Mouse (Mus musculus): ENCODE data around the gene Gm7271. TPM values are rescaled to one million over a fixed set of nuclear protein-coding genes. Genes with fewer than 3 reads are reported as not detected.

The Gm7271 gene
- not detected in 2 replicates for polyA plus RNA-seq (2014; fragmentation: Nextera tagmentation; extraction: Ambion mirVana)

DNA sequence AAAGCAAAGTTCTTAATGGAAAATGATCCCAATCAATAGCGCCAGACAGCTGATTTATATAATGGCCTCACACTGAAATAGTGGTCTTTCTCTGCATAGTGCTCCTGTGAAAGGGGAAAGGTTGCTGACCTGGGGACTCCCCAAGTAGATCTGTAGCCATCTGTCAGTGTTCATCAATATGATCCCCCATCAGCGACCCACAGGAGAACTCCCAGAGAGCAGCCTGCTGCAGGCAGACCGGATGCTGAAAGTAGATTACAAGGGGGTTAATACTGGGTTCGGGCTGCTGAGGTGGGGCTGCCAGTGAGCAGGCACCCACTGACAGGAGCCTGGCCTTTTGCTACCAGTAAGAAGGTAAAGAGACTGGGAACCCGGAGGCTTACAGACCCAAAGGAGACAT, at the start of gene Gm7271:
Gm7271 (plus strand) TSS at position 230 of the 400 bp plus-strand sequence.
- TF ChIP-seq CTCF (IDR thresholded peaks at IDR 0.05; ENCODE audit: low read depth) = no peak
- Histone ChIP-seq H3K36me3 (ENCODE audit: insufficient read depth) (no peaks in the 10 kb centered on the region), H3K4me3 (ENCODE audit: low read depth, low read length) (no peak within 1 kb of the TSS), H3K27ac (ENCODE audit: low read depth) (no peak within 1 kb of the TSS), H3K27me3 (ENCODE audit: insufficient read depth, low read length) (no peaks in the 10 kb centered on the region), H3K9me3 (ENCODE audit: low read depth, low read length) (no peaks in the 10 kb centered on the region), H3K9ac (no peak within 1 kb of the TSS), H3K4me2 (no peak within 1 kb of the TSS), H3K4me1 (ENCODE audit: insufficient read depth) (no peaks in the 10 kb centered on the region)
- DNase-seq = no peak
- no peak for ATAC-seq (ENCODE audit: insufficient read depth)
- 48% methylated on average over 5 of the region's 5 CpGs for WGBS

DNA sequence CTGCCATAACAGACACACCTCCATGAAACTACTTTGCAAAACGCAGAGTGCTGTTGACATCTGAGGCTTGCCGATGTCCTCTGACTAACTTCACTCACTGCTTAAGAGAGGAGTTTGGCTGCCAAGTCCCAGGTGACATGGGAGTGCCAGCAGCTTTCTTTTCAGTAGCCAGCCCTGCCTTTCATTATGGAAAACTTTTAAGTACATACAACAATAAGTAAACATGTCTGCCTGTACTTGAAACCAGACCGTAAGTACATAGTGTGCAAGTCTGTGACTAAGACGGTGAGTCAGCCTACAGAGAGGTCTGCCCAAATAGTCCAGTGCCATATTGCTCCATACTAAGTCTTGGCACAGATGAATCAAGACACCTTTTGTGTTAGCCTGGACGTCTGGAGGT, 46.7 kb upstream of the Gm7271 start:
- Histone ChIP-seq H3K9me3 (ENCODE audit: low read depth, low read length) (no peaks in the 10 kb centered on the region), H3K4me1 (ENCODE audit: insufficient read depth) (no peaks in the 10 kb centered on the region), H3K4me3 (ENCODE audit: low read depth, low read length) (no peak overlapping the region), H3K36me3 (ENCODE audit: insufficient read depth) (no peaks in the 10 kb centered on the region), H3K9ac (no peak overlapping the region), H3K4me2 (no peak overlapping the region), H3K27me3 (ENCODE audit: insufficient read depth, low read length) (no peaks in the 10 kb centered on the region), H3K27ac (ENCODE audit: low read depth) (no peak overlapping the region)
- peak; percentile 25 for DNase-seq
- peak; percentile 87 for ATAC-seq (ENCODE audit: insufficient read depth)
- 63% methylated on average over 5 of the region's 5 CpGs for WGBS
- TF ChIP-seq CTCF (IDR thresholded peaks at IDR 0.05; ENCODE audit: low read depth) = no peak

DNA sequence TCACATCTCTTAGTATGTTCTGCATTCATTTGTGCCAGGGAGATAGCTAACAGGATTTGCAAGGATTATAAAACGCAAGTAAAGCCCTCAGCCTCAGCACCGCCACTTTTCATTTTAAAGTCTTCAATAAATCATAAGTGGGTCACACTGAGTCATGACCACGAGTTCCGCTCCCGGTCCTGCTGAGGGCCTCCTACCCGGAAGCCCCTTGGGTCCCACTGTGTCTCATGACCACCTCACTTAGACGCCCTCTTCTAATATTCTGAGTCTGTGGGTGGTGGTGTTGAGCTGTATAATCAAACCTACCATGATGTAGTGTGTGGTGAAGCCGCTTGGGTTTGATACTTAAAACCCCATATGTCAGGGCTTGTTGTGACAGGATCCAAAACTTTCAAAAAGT, 46.1 kb upstream of the Gm7271 start:
- no peaks in the 10 kb centered on the region for H3K9me3 ChIP-seq (ENCODE audit: low read depth, low read length)
- DNase-seq = no peak
- H3K4me2 ChIP-seq = no peak overlapping the region
- no peak overlapping the region for H3K4me3 ChIP-seq (ENCODE audit: low read depth, low read length)
- no peak for ATAC-seq (ENCODE audit: insufficient read depth)
- no peak overlapping the region for H3K9ac ChIP-seq
- no peaks in the 10 kb centered on the region for H3K4me1 ChIP-seq (ENCODE audit: insufficient read depth)
- no peaks in the 10 kb centered on the region for H3K36me3 ChIP-seq (ENCODE audit: insufficient read depth)
- no peak for TF ChIP-seq CTCF (IDR thresholded peaks at IDR 0.05; ENCODE audit: low read depth)
- H3K27ac ChIP-seq (ENCODE audit: low read depth) = no peak overlapping the region
- H3K27me3 ChIP-seq (ENCODE audit: insufficient read depth, low read length) = no peaks in the 10 kb centered on the region
- WGBS = 83% methylated on average over 8 of the region's 8 CpGs

DNA sequence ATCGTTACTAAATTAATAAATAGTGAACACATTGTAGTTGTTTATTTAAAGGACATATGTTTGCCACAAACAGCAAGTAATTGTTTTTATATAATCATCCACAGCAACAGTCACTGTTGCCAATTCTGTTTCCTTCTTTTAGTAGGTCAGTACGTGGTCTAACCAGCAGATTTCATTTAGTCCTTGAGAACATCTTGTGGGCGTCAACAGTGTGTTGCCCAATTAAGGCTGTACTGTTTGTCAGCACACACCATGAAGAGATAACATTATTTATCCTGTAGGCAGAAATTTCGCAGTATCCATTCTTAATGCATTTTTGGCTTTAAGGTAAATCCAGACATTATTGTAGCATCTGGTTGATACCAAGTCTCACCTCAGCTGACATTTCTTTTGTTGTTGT, 42.4 kb upstream of the Gm7271 start:
- Histone ChIP-seq H3K36me3 (ENCODE audit: insufficient read depth) (no peaks in the 10 kb centered on the region), H3K27me3 (ENCODE audit: insufficient read depth, low read length) (no peaks in the 10 kb centered on the region), H3K9me3 (ENCODE audit: low read depth, low read length) (no peaks in the 10 kb centered on the region), H3K4me2 (no peak overlapping the region), H3K27ac (ENCODE audit: low read depth) (no peak overlapping the region), H3K4me1 (ENCODE audit: insufficient read depth) (no peaks in the 10 kb centered on the region), H3K9ac (no peak overlapping the region), H3K4me3 (ENCODE audit: low read depth, low read length) (no peak overlapping the region)
- ATAC-seq (ENCODE audit: insufficient read depth) (peak; percentile 67), DNase-seq (peak; percentile 60)
- no peak for TF ChIP-seq CTCF (IDR thresholded peaks at IDR 0.05; ENCODE audit: low read depth)
- WGBS = 44% methylated on average over 4 of the region's 4 CpGs

DNA sequence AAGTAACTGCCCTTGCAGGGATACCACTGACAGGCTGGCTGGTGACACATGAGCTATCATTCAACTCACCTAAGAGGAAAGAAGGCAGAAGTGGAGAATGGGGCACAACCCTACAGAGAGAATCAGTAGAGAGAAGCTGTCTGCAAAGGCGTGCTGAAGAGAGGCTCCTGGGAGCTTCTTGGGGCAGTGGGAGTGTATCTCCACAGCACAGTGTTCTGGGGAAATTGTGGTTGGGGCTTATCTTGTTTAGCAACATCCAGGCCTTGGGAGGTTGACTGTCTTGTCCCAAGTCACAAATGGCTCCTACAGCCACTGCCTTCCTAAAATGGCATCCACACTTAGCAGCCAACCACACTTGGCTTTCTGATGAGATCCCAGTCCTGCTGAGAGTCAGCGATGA, 8.9 kb upstream of the Gm7271 start:
- Histone ChIP-seq H3K27me3 (ENCODE audit: insufficient read depth, low read length) (no peaks in the 10 kb centered on the region), H3K36me3 (ENCODE audit: insufficient read depth) (no peaks in the 10 kb centered on the region), H3K9ac (no peak overlapping the region), H3K9me3 (ENCODE audit: low read depth, low read length) (no peaks in the 10 kb centered on the region), H3K4me2 (no peak overlapping the region), H3K27ac (ENCODE audit: low read depth) (no peak overlapping the region), H3K4me1 (ENCODE audit: insufficient read depth) (no peaks in the 10 kb centered on the region), H3K4me3 (ENCODE audit: low read depth, low read length) (no peak overlapping the region)
- 75% methylated on average over 2 of the region's 2 CpGs for WGBS
- TF ChIP-seq CTCF (IDR thresholded peaks at IDR 0.05; ENCODE audit: low read depth) = no peak
- ATAC-seq (ENCODE audit: insufficient read depth) = no peak
- no peak for DNase-seq

DNA sequence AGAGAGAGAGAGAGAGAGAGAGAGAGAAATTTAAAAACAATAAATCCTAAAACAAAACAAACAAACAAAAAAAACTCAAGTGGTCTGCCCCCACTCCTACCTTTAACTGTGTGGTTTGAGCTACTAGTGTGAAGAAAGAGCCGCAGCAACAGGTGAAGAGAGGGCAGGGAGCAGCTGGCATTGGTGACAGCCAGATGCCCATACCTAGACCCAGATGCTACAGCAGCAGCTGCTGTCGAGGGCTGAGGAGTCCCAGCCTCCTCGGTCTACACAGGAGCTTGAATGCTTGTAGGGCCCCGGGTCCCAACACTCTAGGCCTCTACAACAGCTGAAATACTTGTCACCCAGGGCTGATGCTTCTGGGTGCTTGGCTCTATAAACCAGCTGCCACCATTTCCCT, 7.0 kb upstream of the Gm7271 start:
- 53% methylated on average over 4 of the region's 4 CpGs for WGBS
- Histone ChIP-seq H3K4me1 (ENCODE audit: insufficient read depth) (no peaks in the 10 kb centered on the region), H3K9ac (no peak overlapping the region), H3K27me3 (ENCODE audit: insufficient read depth, low read length) (no peaks in the 10 kb centered on the region), H3K27ac (ENCODE audit: low read depth) (no peak overlapping the region), H3K4me3 (ENCODE audit: low read depth, low read length) (no peak overlapping the region), H3K4me2 (no peak overlapping the region), H3K9me3 (ENCODE audit: low read depth, low read length) (no peaks in the 10 kb centered on the region), H3K36me3 (ENCODE audit: insufficient read depth) (no peaks in the 10 kb centered on the region)
- DNase-seq (no peak), ATAC-seq (ENCODE audit: insufficient read depth) (no peak)
- no peak for TF ChIP-seq CTCF (IDR thresholded peaks at IDR 0.05; ENCODE audit: low read depth)

DNA sequence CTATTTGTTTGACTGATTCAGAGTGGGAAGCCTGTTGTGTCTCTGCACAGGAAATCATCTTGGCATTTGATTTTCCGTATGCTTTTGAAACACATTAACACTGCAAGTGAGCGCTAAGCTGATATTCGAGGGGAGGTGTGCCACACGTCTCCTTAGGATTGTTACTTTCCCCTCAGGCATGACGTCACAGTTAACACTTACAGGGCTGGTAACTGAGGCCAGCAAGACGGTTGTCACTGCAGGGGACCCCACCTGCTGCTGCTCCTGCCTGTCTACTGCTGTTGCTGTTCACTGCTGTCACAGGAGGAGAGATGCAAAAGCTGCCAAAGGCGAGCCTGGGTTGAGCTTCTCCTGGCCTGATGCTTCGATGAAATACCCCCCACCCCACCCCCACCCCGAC, 6.1 kb upstream of the Gm7271 start:
- WGBS = 29% methylated on average over 9 of the region's 9 CpGs
- DNase-seq (no peak), ATAC-seq (ENCODE audit: insufficient read depth) (no peak)
- Histone ChIP-seq H3K9ac (no peak overlapping the region), H3K4me3 (ENCODE audit: low read depth, low read length) (no peak overlapping the region), H3K27ac (ENCODE audit: low read depth) (no peak overlapping the region), H3K4me2 (no peak overlapping the region), H3K4me1 (ENCODE audit: insufficient read depth) (no peaks in the 10 kb centered on the region), H3K27me3 (ENCODE audit: insufficient read depth, low read length) (no peaks in the 10 kb centered on the region), H3K9me3 (ENCODE audit: low read depth, low read length) (no peaks in the 10 kb centered on the region), H3K36me3 (ENCODE audit: insufficient read depth) (no peaks in the 10 kb centered on the region)
- TF ChIP-seq CTCF (IDR thresholded peaks at IDR 0.05; ENCODE audit: low read depth) = no peak

DNA sequence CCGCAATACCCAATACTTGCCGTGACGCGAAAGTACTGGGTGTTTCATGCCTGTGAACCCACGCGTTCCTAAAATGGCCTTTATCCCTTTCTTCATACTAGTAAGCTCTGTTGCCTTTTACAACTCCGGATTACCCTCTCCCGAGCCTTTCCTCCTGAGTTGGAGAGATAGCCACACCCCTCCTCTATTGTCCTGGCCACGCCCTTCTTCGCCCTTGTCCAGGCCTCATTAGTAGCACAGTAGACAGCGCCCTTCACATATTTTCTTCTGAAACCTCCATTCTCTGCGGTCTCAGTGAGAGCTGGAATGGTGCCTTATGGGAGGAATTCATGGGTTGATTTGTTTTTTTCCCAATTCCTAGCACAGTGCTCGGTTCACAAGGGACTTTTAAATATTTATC, 11.3 kb downstream of the Gm7271 start:
- no peak for TF ChIP-seq CTCF (IDR thresholded peaks at IDR 0.05; ENCODE audit: low read depth)
- Histone ChIP-seq H3K4me3 (ENCODE audit: low read depth, low read length) (no peak overlapping the region), H3K4me1 (ENCODE audit: insufficient read depth) (no peaks in the 10 kb centered on the region), H3K27ac (ENCODE audit: low read depth) (no peak overlapping the region), H3K9ac (no peak overlapping the region), H3K9me3 (ENCODE audit: low read depth, low read length) (no peaks in the 10 kb centered on the region), H3K4me2 (no peak overlapping the region), H3K36me3 (ENCODE audit: insufficient read depth) (no peaks in the 10 kb centered on the region), H3K27me3 (ENCODE audit: insufficient read depth, low read length) (no peaks in the 10 kb centered on the region)
- DNase-seq = no peak
- no peak for ATAC-seq (ENCODE audit: insufficient read depth)
- WGBS = 80% methylated on average over 13 of the region's 13 CpGs

All from lung, embryonic 14.5 days (tissue).